Mouse (Mus musculus): ENCODE data around the gene Snx25. TPM values are rescaled to one million over a fixed set of nuclear protein-coding genes. Genes with fewer than 3 reads are reported as not detected.

Snx25 gene
- polyA plus RNA-seq, 1 experiment from 2014 or later: 34.5 TPM

DNA sequence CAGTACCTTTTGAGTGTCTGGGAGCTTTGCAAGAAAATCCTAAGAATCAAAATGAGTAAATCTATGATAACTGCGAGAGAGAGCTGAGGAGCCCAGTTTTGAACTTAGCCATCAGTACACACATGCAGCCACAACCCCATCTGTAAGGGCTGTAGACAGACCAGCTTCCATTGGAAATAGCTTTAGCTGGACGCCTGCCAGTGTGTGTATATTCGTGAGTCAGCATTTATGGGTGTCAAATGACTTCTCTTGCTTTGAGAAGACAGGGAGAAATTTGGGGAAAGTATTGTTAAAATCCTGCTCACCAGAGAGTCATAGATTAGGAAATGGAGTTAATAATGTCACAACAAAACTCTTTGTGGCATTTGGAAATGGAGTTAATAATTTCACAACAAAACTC lies 165.3 kb downstream of the Snx25 start:
- no peak overlapping the region for H3K9ac ChIP-seq (replicated peaks; ENCODE audit: low read depth)
- H3K36me3 ChIP-seq (ENCODE audit: insufficient read depth, low read length): no peaks in the 10 kb centered on the region
- H3K9me3 ChIP-seq (ENCODE audit: low read length): no peaks in the 10 kb centered on the region
- no peak overlapping the region for H3K4me3 ChIP-seq (ENCODE audit: low read depth, low read length)
- no peak for TF ChIP-seq CTCF (IDR thresholded peaks at IDR 0.05)
- TF ChIP-seq EP300 (IDR thresholded peaks at IDR 0.05): no peak
- H3K27ac ChIP-seq (ENCODE audit: low read length): no peak overlapping the region
- ATAC-seq (no peak), DNase-seq (ENCODE audit: low spot score) (peak; percentile 42)
- H3K4me2 ChIP-seq (replicated peaks; ENCODE audit: low read depth, low read length): no peak overlapping the region
- 53% methylated on average over 3 of the region's 3 CpGs for WGBS
- H3K27me3 ChIP-seq (replicated peaks; ENCODE audit: insufficient read depth, low read length): no peaks in the 10 kb centered on the region
- H3K4me1 ChIP-seq (ENCODE audit: insufficient read depth, low read depth, low read length): no peaks in the 10 kb centered on the region

Other genes with a start within 250 kb of the Snx25 start
- gene Ccdc110, start 217.5 kb downstream of the Snx25 start, polyA plus RNA-seq (2015; fragmentation: Nextera tagmentation; extraction: Ambion mirVana): not detected in 2 replicates
- 5.0 and 7.5 TPM in 2 replicates for gene 1700029J07Rik, start 176.9 kb downstream of the Snx25 start, polyA plus RNA-seq (2015; fragmentation: Nextera tagmentation; extraction: Ambion mirVana)
- 64.9 and 69.3 TPM in 2 replicates for gene Ufsp2, start 176.6 kb downstream of the Snx25 start, polyA plus RNA-seq (2015; fragmentation: Nextera tagmentation; extraction: Ambion mirVana)
- gene Lrp2bp, start 152.9 kb downstream of the Snx25 start, polyA plus RNA-seq (2015; fragmentation: Nextera tagmentation; extraction: Ambion mirVana): 0.76 and 0.91 TPM in 2 replicates
- gene Ankrd37, start 146.5 kb downstream of the Snx25 start, polyA plus RNA-seq (2015; fragmentation: Nextera tagmentation; extraction: Ambion mirVana): 27.9 and 36.0 TPM in 2 replicates
- 25.8 and 29.5 TPM in 2 replicates for gene Cfap97, start 388 bp downstream of the Snx25 start, polyA plus RNA-seq (2015; fragmentation: Nextera tagmentation; extraction: Ambion mirVana)
- gene Slc25a4, start 59.1 kb upstream of the Snx25 start, polyA plus RNA-seq (2015; fragmentation: Nextera tagmentation; extraction: Ambion mirVana): 292 and 307 TPM in 2 replicates
- gene Helt, start 142.5 kb upstream of the Snx25 start, polyA plus RNA-seq (2015; fragmentation: Nextera tagmentation; extraction: Ambion mirVana): not detected in 2 replicates

Data from lung, postnatal 0 days (tissue).